Mouse (Mus musculus): Measurements from ENCODE around the gene Tagln2.

- TF ChIP-seq POLR2A (IDR thresholded peaks at IDR 0.05; ENCODE audit: borderline replicate concordance, low read depth, low read length), result no peak
- TF ChIP-seq CTCF (IDR thresholded peaks at IDR 0.05; ENCODE audit: low read depth, low read length), result no peak
Measured at GRCm38 (mm10) chr1:172481540-172482280, 18.1 kb upstream of the Tagln2 start, which contains the start of gene Igsf9.

All from bone marrow macrophage, adult 2 months (primary cell).